Mouse (Mus musculus) brain, adult 10 weeks (tissue): ENCODE results near the gene Zfp729a. TPM values are rescaled to one million over a fixed set of nuclear protein-coding genes. Genes with fewer than 3 reads are reported as not detected.

Experiments
- polyA plus RNA-seq: library from polyadenylated mRNA; stranded (reverse); fragments of 350-450 nt; fragmentation: Illumina TruSeq; extraction: RNeasy Lipid Tissue Mini Kit (QIAGEN cat#74804); gene quantifications from one replicate; pipeline ENCODE4 v1.2.3, GENCODE M21; 2015; ENCODE audit warnings: low read depth, low replicate concordance

Zfp729a gene
- polyA plus RNA-seq: 7.8 TPM

GRCm38 (mm10) chr13:67637294-67638007 is at the start of gene Zfp729a, which contains the start of gene Gm49345:
Zfp729a (minus strand) TSS chr13:67637791.
Gm49345 (minus strand) TSS chr13:67637769.

GRCm38 (mm10) chr13:67686971-67687370 is 49.4 kb upstream of the Zfp729a start, which contains the start of gene Zfp738:
Zfp738 (minus strand) TSS chr13:67687071.

GRCm38 (mm10) chr13:67609066-67609876 is 28.3 kb downstream of the Zfp729a start, which contains the start of gene Zfp729b:
Zfp729b (minus strand) TSS chr13:67609707.

Other genes starting within 250 kb of the Zfp729a start
- 3.9 TPM for gene Zfp429, start 238.0 kb downstream of the Zfp729a start, polyA plus RNA-seq
- gene Zfp459, start 216.4 kb downstream of the Zfp729a start, polyA plus RNA-seq: 3.2 TPM
- gene Zfp874a, start 186.2 kb downstream of the Zfp729a start, polyA plus RNA-seq: 18.4 TPM
- 14.4 TPM for gene Zfp874b, start 153.5 kb downstream of the Zfp729a start, polyA plus RNA-seq
- gene Zfp58, start 137.2 kb downstream of the Zfp729a start, polyA plus RNA-seq: 8.9 TPM
- not detected for gene Gm26965, start 111.6 kb downstream of the Zfp729a start, polyA plus RNA-seq
- 25.8 TPM for gene Zfp87, start 111.6 kb downstream of the Zfp729a start, polyA plus RNA-seq
- gene Zfp748, start 84.0 kb downstream of the Zfp729a start, polyA plus RNA-seq: 10.3 TPM
- gene Zfp729b, start 28.1 kb downstream of the Zfp729a start, polyA plus RNA-seq: 9.4 TPM
- not detected for gene Gm49345, start within 50 bp of the Zfp729a start, polyA plus RNA-seq
- 19.5 TPM for gene Zfp738, start 49.3 kb upstream of the Zfp729a start, polyA plus RNA-seq
- gene Zfp65, start 91.4 kb upstream of the Zfp729a start, polyA plus RNA-seq: 10.6 TPM
- 6.8 TPM for gene Zfp85, start 117.4 kb upstream of the Zfp729a start, polyA plus RNA-seq
- 5.5 TPM for gene Zfp493, start 141.9 kb upstream of the Zfp729a start, polyA plus RNA-seq
- gene Zfp273, start 175.9 kb upstream of the Zfp729a start, polyA plus RNA-seq: 8.2 TPM
- 11.9 TPM for gene Gm10037, start 193.3 kb upstream of the Zfp729a start, polyA plus RNA-seq
- gene BC048507, start 225.5 kb upstream of the Zfp729a start, polyA plus RNA-seq: not detected